Mouse (Mus musculus) brown adipose tissue, adult 24 weeks (tissue): ENCODE data around the gene Capn5. TPM values are rescaled to one million over a fixed set of nuclear protein-coding genes. Genes with fewer than 3 reads are reported as not detected.

ENCODE experiments used
- H3K27ac ChIP-seq: fragments of 200-500 bp; replicated peaks from 2 replicates; pipeline ENCODE4 v1.5.1; 2012; ENCODE audit warnings: low read depth, mild to moderate bottlenecking, low read length
- H3K4me1 ChIP-seq: fragments of 200-500 bp; 2 replicates; pipeline ENCODE4 v1.6.1; 2012; ENCODE audit warnings: low read length, mixed read lengths; ENCODE audit not compliant: control insufficient read depth, insufficient read depth, insufficient read length
- H3K4me3 ChIP-seq: fragments of 200-500 bp; 2 replicates; pipeline ENCODE4 v1.5.1; 2012; ENCODE audit warnings: low read depth, mild to moderate bottlenecking, low read length, moderate library complexity; ENCODE audit not compliant: insufficient read depth
- polyA plus RNA-seq: library from polyadenylated mRNA; stranded (reverse); fragments of >200 nt; gene quantifications from 2 replicates; pipeline ENCODE4 v1.2.4, GENCODE M21; 2012; ENCODE audit not compliant: missing spikeins, insufficient read depth, insufficient read length

The Capn5 gene
- polyA plus RNA-seq, 1 experiment = 1.8 TPM

DNA sequence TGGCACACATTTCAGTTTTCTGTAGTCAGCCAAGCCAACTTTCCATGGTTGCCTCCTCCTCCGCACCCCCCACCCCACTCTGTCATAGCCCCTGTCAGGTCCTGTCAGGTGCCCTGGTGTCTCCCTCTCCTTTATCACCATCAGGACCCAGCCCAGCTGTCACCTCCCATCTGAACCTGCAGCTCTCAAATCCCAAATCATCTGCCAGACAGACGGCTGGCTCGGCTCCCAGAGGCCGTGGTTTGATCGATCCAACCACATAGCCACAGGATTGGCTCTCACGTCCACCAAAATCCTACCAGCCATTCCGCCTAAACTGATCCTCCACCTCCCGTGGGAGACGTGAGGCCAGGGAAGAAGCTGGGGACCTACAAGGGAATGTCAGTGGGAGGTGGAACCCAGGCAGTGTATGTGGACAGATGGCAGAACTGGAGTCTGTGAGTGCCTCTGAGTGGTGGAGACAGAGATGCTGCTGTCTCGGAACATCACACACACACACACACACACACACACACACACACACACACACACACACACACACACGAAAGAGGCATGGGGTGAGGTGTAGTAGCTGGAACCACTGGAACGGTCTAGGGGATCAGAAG lies 32.1 kb downstream of the Capn5 start:
- H3K27ac ChIP-seq = no peak overlapping the region
- no peak overlapping the region for H3K4me3 ChIP-seq

DNA sequence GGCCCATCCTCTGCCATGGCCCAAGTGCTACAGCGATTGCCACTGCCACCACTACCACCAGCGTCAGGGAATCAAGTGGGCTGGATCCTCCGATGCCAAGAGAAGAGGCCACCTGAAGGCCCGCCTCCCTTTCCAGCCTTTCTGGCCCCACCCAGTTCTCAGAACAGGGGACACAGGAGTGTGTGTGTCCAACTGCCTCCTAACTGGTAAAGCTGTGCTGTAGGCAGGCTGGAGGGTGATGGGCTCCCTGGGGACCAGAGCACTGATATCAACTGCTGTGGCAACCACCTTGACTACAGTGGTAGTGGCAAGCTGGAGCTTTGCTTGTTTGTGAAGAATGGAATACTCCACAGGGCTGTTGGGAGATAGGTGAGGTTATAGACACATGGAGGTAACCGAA lies 32.7 kb downstream of the Capn5 start, which contains the start of gene Omp:
Gene Omp, minus strand, starts transcription at position 101 of the 400 bp plus-strand sequence.
- Histone ChIP-seq H3K27ac (no peak within 1 kb of the TSS), H3K4me1 (no peaks in the 10 kb centered on the region), H3K4me3 (no peak within 1 kb of the TSS)

More for the DNA sequence above, 32.1 kb downstream of the Capn5 start:
- H3K4me1 ChIP-seq = no peaks in the 10 kb centered on the region

DNA sequence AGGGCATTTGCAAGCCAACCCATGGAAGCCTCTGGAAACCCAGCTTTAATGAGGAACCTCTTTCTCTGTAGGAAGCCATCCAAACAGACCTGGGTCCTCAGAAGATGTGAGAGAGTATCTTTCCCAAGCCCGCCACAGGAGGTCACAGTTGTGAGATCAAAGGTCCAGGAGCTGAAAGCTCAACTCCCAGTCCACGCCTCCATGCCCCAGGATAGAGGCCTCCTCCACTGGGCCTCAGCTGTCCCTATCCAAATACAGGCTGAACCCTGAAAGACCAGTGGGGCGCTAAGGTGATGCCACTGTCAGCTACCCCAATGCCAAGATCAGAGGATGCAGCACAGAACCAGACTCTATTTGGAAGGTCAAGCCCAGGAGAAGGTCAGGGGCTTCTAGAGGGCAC lies 35.4 kb downstream of the Capn5 start:
- H3K27ac ChIP-seq = no peak overlapping the region
- H3K4me3 ChIP-seq = no peak overlapping the region
- H3K4me1 ChIP-seq = no peaks in the 10 kb centered on the region

DNA sequence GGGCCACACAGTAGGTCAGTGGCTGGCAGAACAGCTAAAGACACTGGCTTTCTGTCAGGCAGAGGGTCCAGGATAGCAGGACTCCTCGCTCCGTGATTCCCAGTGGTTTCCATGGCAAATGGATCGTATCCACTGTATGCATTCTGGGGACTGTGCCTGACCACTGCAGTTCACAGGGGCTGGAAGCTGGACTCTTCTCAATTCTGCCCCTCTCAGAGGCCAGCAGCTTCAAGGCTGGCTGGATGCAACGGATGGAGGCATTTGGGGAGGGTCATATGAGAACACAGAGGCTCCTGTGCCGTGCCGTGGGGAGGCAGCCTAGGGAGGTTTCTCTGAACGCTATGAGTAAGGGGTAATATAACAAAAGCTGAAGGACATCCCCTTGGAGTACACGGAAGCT lies 35.8 kb downstream of the Capn5 start:
- Histone ChIP-seq H3K4me1 (no peaks in the 10 kb centered on the region), H3K27ac (no peak overlapping the region), H3K4me3 (no peak overlapping the region)

DNA sequence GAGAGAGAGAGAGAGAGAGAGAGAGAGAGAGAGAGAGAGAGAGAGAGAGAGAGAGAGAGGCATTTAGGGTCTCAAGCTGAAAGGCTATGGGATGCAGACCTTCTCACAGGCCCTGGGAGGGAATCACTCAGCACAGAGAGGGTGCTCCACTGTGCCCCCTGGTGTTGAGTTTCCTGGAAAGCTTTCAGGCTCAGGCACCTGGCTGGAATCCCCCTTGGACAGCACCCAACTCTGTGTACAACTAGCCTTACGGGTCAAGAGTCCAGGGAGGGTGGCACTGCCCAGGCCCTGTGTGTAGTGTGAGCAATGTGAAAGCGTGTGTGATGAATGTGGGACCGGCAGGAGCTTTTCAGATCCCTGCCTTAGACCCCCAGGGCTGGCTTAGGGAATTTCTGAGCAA lies 36.9 kb downstream of the Capn5 start:
- Histone ChIP-seq H3K27ac (no peak overlapping the region), H3K4me3 (no peak overlapping the region), H3K4me1 (no peaks in the 10 kb centered on the region)

DNA sequence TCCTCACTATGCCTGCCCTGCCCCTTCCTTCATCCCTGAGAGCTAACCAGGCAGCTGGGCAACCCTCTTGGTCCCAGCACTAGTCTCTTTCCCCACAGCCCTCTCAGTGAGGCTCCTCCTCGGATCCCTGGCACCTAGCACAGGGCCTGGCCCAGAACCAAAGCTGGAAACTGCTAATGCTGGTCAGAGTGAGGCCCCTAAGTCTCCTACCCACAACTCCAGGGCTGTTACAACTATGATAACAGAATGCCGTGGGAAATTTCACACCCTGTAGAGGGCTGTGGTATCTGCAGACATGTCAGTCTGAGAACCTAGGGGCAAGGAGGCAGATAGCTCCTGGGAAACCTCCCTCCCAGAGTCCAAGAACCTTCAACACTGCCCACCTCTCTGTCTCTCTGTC lies 37.5 kb downstream of the Capn5 start:
- Histone ChIP-seq H3K4me3 (no peak overlapping the region), H3K4me1 (no peaks in the 10 kb centered on the region), H3K27ac (no peak overlapping the region)

DNA sequence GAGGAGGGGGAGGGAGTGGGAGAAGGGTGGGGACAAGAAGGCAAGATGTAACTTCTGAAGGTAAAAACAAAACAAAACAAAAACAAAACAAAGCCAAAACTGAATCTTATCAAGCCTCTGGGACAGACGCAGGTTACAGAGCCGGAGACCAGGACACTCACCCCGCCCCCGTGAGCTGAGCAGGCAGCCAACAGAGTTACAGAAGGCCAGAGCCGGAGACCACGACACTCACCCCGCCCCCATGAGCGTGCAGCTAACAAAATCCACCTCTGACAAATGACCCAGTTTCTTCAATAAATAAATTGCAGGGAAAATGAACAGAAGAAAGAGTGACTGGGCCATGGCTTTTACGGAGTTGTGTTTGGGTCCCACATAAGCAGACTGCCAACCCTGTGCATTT lies 38.9 kb downstream of the Capn5 start:
- no peak overlapping the region for H3K4me3 ChIP-seq
- no peaks in the 10 kb centered on the region for H3K4me1 ChIP-seq
- no peak overlapping the region for H3K27ac ChIP-seq

DNA sequence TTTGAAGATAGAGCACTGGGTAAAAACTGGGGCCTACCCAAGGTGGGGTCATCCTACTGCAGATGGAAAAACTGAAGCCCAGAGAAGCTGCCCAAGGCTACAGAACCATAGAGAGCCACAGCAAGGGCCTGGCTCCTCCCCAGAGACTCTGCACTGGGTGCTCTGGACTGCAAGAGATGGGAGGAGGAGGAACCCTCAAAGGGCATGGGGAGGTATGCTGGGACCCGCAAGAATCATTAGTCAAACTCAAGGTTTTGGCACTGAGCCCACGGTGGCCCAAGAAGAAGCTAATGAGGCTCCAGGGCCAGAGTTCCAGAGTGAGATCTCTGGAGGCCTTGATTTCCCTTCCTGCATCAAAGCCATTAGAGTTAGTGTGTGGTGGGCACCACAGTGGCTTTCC lies 40.1 kb downstream of the Capn5 start:
- Histone ChIP-seq H3K4me1 (no peaks in the 10 kb centered on the region), H3K4me3 (no peak overlapping the region), H3K27ac (no peak overlapping the region)

DNA sequence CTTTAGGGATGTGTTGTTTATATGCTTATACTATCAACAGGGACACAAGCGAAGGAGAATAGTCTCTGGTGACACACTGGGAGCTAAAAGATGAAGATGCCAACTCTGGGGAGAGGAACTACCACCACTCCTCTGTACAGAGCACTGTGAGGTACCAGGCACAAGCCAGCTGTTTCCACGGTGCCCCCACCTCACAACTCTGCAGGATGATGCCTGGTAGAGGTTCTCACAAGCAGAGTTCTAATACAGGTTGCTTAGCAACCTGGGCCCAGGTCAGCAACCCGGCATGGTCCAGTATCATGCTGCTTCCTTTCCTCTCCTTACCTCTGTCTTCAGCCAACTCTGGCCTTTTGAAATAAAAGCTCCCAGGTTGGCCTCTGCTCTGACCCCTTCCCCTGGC lies 40.5 kb downstream of the Capn5 start:
- Histone ChIP-seq H3K4me1 (no peaks in the 10 kb centered on the region), H3K27ac (no peak overlapping the region), H3K4me3 (no peak overlapping the region)

DNA sequence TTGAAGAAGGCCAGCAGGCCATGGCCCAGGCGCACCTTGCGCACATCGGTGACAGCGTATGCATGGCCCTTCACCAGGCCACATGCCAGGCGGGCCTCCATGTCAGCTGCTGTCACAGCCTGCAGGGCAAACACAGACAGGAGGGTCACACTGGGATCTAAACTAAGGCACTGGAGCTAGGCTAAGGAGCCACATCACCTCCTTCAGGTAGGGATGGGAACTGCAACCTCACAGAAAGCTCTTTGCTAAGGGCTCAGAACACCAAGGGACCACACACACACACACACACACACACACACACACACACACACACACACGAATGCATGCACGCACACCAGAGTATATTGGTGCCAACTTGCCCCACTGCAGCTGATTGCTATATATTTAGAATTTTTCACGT lies 46.3 kb downstream of the Capn5 start:
- H3K4me1 ChIP-seq = 0 out of 2 replicates have a peak, but pooled peaks cover 2% of the 10 kb centered on the region
- H3K4me3 ChIP-seq = no peak overlapping the region
- H3K27ac ChIP-seq = no peak overlapping the region

DNA sequence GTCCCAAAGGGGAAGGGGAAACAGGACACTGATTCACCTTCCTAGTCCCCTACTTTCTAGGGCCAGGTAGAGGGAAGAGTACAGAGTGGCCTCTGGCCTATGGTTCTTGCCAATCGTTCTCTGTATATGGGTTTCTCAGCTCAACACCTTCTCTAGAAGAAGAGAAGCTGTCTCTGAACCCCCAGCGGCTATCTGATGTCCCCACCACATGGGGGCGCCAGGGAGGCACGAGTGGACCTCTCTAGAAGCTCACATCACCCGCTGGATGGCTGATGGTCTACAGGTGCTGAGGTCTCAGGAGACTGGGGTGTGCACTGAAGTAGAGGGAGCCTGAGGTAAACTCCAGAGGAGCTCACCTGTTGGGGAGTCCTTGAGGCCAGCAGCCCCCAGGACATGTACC lies 52.6 kb downstream of the Capn5 start:
- H3K4me1 ChIP-seq = 0 out of 2 replicates have a peak, but pooled peaks cover 2% of the 10 kb centered on the region
- H3K4me3 ChIP-seq = no peak overlapping the region
- no peak overlapping the region for H3K27ac ChIP-seq

DNA sequence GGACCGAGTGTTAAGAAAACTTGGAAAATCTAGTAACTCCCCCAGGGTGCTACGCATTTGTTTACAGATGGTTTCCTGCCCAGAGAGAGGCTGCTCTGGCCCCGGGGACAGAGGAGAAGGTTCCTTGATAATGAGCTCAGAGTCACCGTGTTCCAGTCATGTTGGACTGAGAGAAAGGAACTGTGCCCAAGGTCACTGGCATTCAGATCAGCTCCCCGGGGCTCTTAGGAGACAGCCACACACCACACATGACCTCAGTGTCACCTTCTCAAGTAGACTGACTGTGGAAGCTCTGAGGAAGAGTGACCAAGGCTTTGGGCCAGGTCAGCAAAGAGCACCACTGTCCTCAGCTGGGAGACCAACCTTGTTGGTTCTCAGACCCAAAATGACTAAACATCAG lies 53.4 kb downstream of the Capn5 start:
- H3K4me3 ChIP-seq = no peak overlapping the region
- H3K4me1 ChIP-seq = 0 out of 2 replicates have a peak, but pooled peaks cover 2% of the 10 kb centered on the region
- H3K27ac ChIP-seq = no peak overlapping the region

DNA sequence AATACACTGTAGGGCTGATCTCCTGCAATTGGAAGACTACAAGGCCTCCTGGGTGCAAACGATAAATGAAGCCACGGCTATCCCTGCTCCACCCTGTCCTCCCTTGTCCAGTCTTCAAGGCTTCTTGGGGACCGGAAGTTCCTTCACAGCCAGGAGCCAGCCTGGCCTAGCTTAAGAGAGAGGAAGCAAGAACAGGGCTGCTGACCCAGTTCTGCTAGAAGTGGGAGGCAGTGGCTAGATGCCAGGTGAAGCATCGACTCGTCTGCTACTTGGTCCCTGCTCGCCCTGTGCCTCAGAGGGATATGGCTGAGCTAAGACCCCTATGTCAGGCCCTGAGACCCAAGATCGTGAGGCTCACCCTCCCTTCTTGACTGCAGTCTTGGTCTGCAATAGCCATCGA lies 56.4 kb downstream of the Capn5 start:
- Histone ChIP-seq H3K27ac (no peak overlapping the region), H3K4me1 (peaks cover 17% of the 10 kb centered on the region), H3K4me3 (no peak overlapping the region)

DNA sequence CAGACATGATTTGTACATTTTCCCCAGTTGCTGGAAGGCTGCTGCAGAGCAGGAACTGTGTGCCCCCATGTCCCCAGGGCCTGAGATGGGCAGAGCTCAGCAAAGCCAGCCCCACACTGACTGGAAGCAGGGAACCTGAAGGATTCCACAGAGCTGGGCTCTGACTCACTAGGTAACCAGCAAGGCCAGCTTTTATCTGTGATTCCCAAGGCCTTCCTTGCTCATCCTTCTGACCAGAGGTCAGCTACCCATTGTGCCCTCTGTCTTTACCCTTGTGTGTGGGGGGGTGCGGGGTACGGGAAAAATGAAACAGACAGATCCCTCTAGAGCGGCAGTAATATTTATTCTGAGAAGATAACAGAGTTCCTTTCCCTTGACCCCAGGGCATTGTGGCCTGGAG lies 56.8 kb downstream of the Capn5 start:
- no peak overlapping the region for H3K27ac ChIP-seq
- no peak overlapping the region for H3K4me3 ChIP-seq
- H3K4me1 ChIP-seq = peaks cover 21% of the 10 kb centered on the region

DNA sequence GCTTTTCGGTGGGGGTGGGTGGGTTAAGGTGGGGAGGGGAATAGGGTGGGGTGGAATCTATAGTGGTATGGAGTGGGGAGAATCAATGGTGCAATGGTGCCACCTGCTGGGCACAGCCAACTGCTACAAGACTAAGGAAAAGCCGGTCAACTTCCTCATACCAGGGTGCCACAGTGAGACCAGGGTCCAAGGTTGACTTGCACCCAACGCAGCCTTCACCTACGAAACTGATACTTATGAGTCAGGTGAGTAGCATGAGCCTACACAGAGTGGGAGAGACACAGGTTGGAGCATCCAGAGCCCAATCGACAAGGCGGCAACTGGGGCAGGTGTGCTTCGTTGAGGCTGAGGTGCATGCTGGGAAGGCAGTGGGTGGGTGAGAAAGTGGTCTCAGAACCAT lies 57.7 kb downstream of the Capn5 start:
- no peak overlapping the region for H3K27ac ChIP-seq
- no peak overlapping the region for H3K4me3 ChIP-seq
- H3K4me1 ChIP-seq = peaks cover 25% of the 10 kb centered on the region

DNA sequence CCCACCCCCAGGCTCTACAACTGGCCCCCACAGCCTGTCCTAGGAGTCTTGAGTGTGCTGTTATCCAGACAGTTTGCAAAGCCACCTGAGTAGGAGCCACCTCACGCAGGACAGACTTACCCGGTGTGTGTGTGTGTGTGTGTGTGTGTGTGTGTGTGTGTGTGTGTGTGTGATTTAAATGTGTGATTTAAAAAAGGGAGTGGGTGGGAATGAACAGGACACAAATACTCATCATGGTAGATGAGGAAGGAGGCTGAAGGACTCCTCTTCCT lies 58.2 kb downstream of the Capn5 start:
- no peak overlapping the region for H3K4me3 ChIP-seq
- peaks cover 25% of the 10 kb centered on the region for H3K4me1 ChIP-seq
- 0 out of 2 replicates have a peak overlapping the region, but pooled peaks have one; percentile 2 for H3K27ac ChIP-seq
